Mouse (Mus musculus) embryonic facial prominence, embryonic 11.5 days (tissue): Measurements from ENCODE around the gene Grhl3. TPM values are rescaled to one million over a fixed set of nuclear protein-coding genes. Genes with fewer than 3 reads are reported as not detected.

Experiments
- ATAC-seq: fragments of 200-750 bp; cut with Nextera tagmentation; replicated peaks from 2 replicates; pipeline ENCODE4 v1.8.0; 2017; ENCODE audit warnings: low read depth; ENCODE audit not compliant: insufficient number of reproducible peaks, low FRiP score, low TSS enrichment
- DNase-seq: peaks from one replicate; pipeline ENCODE4 v3.0.0-alpha.2; 2015; ENCODE audit warnings: low spot score
- H3K27ac ChIP-seq: fragments of 300-500 bp; sonication (generic); replicated peaks from 2 replicates; pipeline ENCODE4 v1.5.1; 2014; ENCODE audit warnings: mild to moderate bottlenecking, low read depth, low read length, control low read depth
- H3K27me3 ChIP-seq: fragments of 300-500 bp; sonication (generic); 2 replicates; pipeline ENCODE4 v1.6.1; 2014; ENCODE audit warnings: mild to moderate bottlenecking, low read length, moderate library complexity, mixed read lengths; ENCODE audit not compliant: control insufficient read depth, insufficient read depth
- H3K36me3 ChIP-seq: fragments of 300-500 bp; sonication (generic); replicated peaks from 2 replicates; pipeline ENCODE4 v1.6.1; 2014; ENCODE audit warnings: low read depth, mild to moderate bottlenecking, low read length, moderate library complexity, mixed read lengths; ENCODE audit not compliant: control insufficient read depth, insufficient read depth
- H3K4me1 ChIP-seq: fragments of 300-500 bp; sonication (generic); 2 replicates; pipeline ENCODE4 v1.6.1; 2014; ENCODE audit warnings: low read length, mixed read lengths; ENCODE audit not compliant: control insufficient read depth, insufficient read depth
- H3K4me2 ChIP-seq: fragments of 300-500 bp; sonication (generic); 2 replicates; pipeline ENCODE4 v1.6.1; 2014; ENCODE audit warnings: low read depth, mild to moderate bottlenecking, control low read depth, low read length, moderate library complexity
- H3K4me3 ChIP-seq: fragments of 300-500 bp; sonication (generic); 2 replicates; pipeline ENCODE4 v1.5.1; 2014; ENCODE audit warnings: low read depth, low read length, control low read depth
- H3K9ac ChIP-seq: fragments of 300-500 bp; sonication (generic); replicated peaks from 2 replicates; pipeline ENCODE4 v1.6.1; 2014; ENCODE audit warnings: mild to moderate bottlenecking, control low read depth, low read length
- H3K9me3 ChIP-seq: fragments of 300-500 bp; sonication (generic); replicated peaks from 2 replicates; pipeline ENCODE4 v1.6.1; 2016; ENCODE audit warnings: mild to moderate bottlenecking, low read length, inconsistent platforms, mixed read lengths; ENCODE audit not compliant: control insufficient read depth
- WGBS: fragments of 180-500 bp; shearing (Covaris S2); extraction: QIAGEN DNeasy Blood & Tissue Kit; methylation state at CpG from one replicate; pipeline ENCODE4 v1.1.7; 2014; 5-methylcytosine and 5-hydroxymethylcytosine counted together
- polyA plus RNA-seq: library from polyadenylated mRNA; unstranded; fragments of >200 nt; fragmentation: Nextera tagmentation; extraction: Ambion mirVana; gene quantifications from 2 replicates; pipeline ENCODE4 v1.2.1, GENCODE M21; 2014

The Grhl3 gene
- polyA plus RNA-seq, 1 experiment from 2014 or later = 10.1 TPM

GRCm38 (mm10) chr4:135548108-135548507, 25.3 kb downstream of the Grhl3 start:
- Histone ChIP-seq H3K36me3 (no peaks in the 10 kb centered on the region), H3K27me3 (no peaks in the 10 kb centered on the region), H3K27ac (no peak overlapping the region), H3K4me3 (no peak overlapping the region), H3K4me1 (peaks cover 12% of the 10 kb centered on the region), H3K9ac (no peak overlapping the region), H3K4me2 (no peak overlapping the region), H3K9me3 (no peaks in the 10 kb centered on the region)
- whole genome bisulfite sequencing = 19% methylated on average over 7 of the region's 7 CpGs
- DNase-seq (peak; percentile 30), ATAC-seq (no peak)

GRCm38 (mm10) chr4:135547551-135547950, 25.9 kb downstream of the Grhl3 start:
- H3K9ac ChIP-seq = no peak overlapping the region
- H3K9me3 ChIP-seq = no peaks in the 10 kb centered on the region
- no peaks in the 10 kb centered on the region for H3K36me3 ChIP-seq
- DNase-seq = no peak
- WGBS = 65% methylated on average over 14 of the region's 14 CpGs
- no peak overlapping the region for H3K4me3 ChIP-seq
- ATAC-seq = no peak
- H3K27ac ChIP-seq = no peak overlapping the region
- no peak overlapping the region; the same call in 1 of the 2 replicates for H3K4me2 ChIP-seq
- H3K27me3 ChIP-seq = no peaks in the 10 kb centered on the region
- H3K4me1 ChIP-seq = peaks cover 12% of the 10 kb centered on the region

DNA sequence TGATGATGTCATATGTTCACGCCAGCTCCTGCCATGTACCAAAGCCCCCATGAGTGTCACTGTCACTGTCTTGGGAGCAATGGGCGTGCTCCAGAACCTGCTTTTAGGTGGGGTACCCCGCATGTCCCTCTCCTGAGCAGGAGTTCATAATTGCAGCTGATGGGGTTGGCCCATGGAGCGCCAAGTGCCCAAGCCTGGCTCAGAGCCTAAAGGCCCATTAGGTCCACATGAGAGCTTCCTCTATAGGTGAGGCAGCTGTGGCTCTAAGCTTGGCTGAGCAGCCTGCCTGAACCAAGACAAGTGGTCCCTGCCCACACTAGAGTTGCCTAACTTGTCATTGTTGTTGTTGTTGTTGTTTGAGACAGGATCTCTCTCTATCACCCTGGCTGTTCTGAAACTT, 26.6 kb downstream of the Grhl3 start:
- WGBS = 86% methylated on average over 4 of the region's 4 CpGs
- DNase-seq (no peak), ATAC-seq (no peak)
- no peak overlapping the region for H3K4me2 ChIP-seq
- peaks cover 12% of the 10 kb centered on the region for H3K4me1 ChIP-seq
- H3K9me3 ChIP-seq = no peaks in the 10 kb centered on the region
- H3K9ac ChIP-seq = no peak overlapping the region
- H3K36me3 ChIP-seq = no peaks in the 10 kb centered on the region
- no peak overlapping the region for H3K27ac ChIP-seq
- no peak overlapping the region for H3K4me3 ChIP-seq
- no peaks in the 10 kb centered on the region for H3K27me3 ChIP-seq

- Histone ChIP-seq H3K27ac (no peak overlapping the region), H3K9ac (no peak overlapping the region), H3K27me3 (no peaks in the 10 kb centered on the region), H3K36me3 (no peaks in the 10 kb centered on the region), H3K4me1 (peaks cover 12% of the 10 kb centered on the region), H3K4me2 (no peak overlapping the region), H3K4me3 (no peak overlapping the region), H3K9me3 (no peaks in the 10 kb centered on the region)
- whole genome bisulfite sequencing = 79% methylated on average over 7 of the region's 7 CpGs
- DNase-seq (no peak), ATAC-seq (no peak)
These were observed 27.4 kb downstream of the Grhl3 start for GRCm38 (mm10) chr4:135546008-135546407.

DNA sequence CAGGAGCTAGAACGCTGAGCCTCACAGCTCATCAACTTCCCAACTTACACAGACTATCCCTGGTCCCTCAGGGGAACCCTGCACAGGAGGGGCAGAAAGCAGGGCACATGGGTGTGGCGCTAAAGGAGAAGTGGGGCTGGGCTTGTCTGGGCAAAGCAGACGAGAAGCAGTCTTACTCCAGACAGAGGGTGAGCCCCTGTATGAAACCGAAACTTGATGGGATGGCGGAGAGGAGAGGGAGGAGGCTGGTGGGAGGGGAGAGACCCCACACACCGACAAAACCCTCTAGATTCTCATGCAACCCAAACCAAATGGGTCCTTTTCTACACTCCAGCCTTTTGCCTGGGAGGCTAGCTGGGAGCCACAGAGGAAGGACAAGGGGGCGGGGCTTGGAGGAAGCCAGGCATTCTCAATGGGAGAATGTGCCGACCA, 28.3 kb downstream of the Grhl3 start:
- Histone ChIP-seq H3K4me3 (no peak overlapping the region), H3K4me1 (peaks cover 12% of the 10 kb centered on the region), H3K27me3 (no peaks in the 10 kb centered on the region), H3K27ac (no peak overlapping the region), H3K4me2 (peak overlapping the region; percentile 19; the same call in 1 of the 2 replicates), H3K9ac (no peak overlapping the region), H3K9me3 (no peaks in the 10 kb centered on the region), H3K36me3 (no peaks in the 10 kb centered on the region)
- DNase-seq (peak; percentile 32), ATAC-seq (0 out of 2 replicates have a peak, but pooled peaks have one; percentile 8)
- WGBS = 15% methylated on average over 8 of the region's 8 CpGs

DNA sequence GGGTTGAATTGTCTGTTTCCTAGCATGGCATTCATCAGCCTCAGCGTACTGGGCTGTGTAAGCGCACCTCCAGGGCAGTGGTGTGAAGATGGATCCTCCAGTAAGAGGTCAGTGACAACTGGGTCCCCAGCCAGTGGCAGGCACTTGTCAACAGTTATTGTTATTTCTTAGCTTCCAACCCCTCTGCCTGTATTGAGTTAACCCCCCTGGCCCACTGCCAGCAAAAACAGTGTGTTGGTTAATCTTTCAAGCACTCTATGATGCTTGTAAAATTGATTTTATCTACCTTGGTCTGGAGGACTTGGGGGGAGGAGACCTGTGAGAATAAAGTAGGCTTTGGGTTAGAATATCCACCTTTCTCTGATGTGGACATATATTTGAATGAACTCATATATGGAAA, 29.1 kb downstream of the Grhl3 start:
- H3K9ac ChIP-seq = no peak overlapping the region
- no peaks in the 10 kb centered on the region for H3K27me3 ChIP-seq

GRCm38 (mm10) chr4:135540057-135540456, 33.4 kb downstream of the Grhl3 start:
- no peak overlapping the region for H3K9ac ChIP-seq
- no peaks in the 10 kb centered on the region for H3K27me3 ChIP-seq
- no peak overlapping the region for H3K4me3 ChIP-seq
- DNase-seq (no peak), ATAC-seq (no peak)
- peaks cover 4% of the 10 kb centered on the region; the same call in 1 of the 2 replicates for H3K4me1 ChIP-seq
- no peaks in the 10 kb centered on the region for H3K9me3 ChIP-seq
- no peak overlapping the region for H3K4me2 ChIP-seq
- no peak overlapping the region for H3K27ac ChIP-seq
- H3K36me3 ChIP-seq = no peaks in the 10 kb centered on the region
- WGBS = 76% methylated on average over 9 of the region's 9 CpGs

More for the DNA sequence above, 29.1 kb downstream of the Grhl3 start:
- no peak for DNase-seq
- H3K4me1 ChIP-seq = peaks cover 12% of the 10 kb centered on the region
- H3K36me3 ChIP-seq = no peaks in the 10 kb centered on the region
- ATAC-seq = no peak
- 75% methylated on average over 2 of the region's 2 CpGs for WGBS
- H3K4me2 ChIP-seq = no peak overlapping the region
- no peak overlapping the region for H3K27ac ChIP-seq
- H3K4me3 ChIP-seq = no peak overlapping the region
- no peaks in the 10 kb centered on the region for H3K9me3 ChIP-seq

- no peak overlapping the region for H3K9ac ChIP-seq
- ATAC-seq (no peak), DNase-seq (no peak)
- no peaks in the 10 kb centered on the region for H3K4me1 ChIP-seq
- no peaks in the 10 kb centered on the region for H3K36me3 ChIP-seq
- no peaks in the 10 kb centered on the region for H3K27me3 ChIP-seq
- no peak overlapping the region for H3K4me3 ChIP-seq
- no peak overlapping the region for H3K4me2 ChIP-seq
- no peaks in the 10 kb centered on the region for H3K9me3 ChIP-seq
- 82% methylated on average over 12 of the region's 12 CpGs for WGBS
- no peak overlapping the region for H3K27ac ChIP-seq
These were observed 34.4 kb downstream of the Grhl3 start for GRCm38 (mm10) chr4:135539056-135539455.
